Mouse (Mus musculus): ENCODE results near the gene H2-T24.

Gene H2-T24

DNA sequence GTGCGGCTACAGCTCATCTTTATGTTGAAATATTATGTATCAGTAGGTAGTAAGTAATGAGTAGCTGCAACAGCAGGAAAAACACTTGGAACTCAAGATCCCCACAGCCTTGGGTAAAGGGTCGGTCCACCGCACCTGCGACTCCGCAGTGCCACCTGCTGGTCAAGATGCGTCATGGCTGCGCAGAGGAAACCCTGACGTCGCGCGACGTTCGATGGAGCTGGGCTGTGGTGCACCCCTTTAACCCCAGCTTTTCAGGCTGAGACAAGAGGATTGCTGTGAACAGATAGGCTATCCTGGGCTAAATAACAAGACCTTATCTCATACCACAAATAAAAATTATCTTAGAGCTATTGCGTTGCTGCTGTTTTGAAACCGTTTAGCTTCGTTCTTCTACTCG lies 26.7 kb downstream of the H2-T24 start:
- CTCF ChIA-PET, result interaction anchor here (0.6 to 2.2 kb wide), 3 partner anchors 10 to 57 kb away, joined by 3 to 7 read pairs (median 4); no protein-coding TSS in a partner anchor

DNA sequence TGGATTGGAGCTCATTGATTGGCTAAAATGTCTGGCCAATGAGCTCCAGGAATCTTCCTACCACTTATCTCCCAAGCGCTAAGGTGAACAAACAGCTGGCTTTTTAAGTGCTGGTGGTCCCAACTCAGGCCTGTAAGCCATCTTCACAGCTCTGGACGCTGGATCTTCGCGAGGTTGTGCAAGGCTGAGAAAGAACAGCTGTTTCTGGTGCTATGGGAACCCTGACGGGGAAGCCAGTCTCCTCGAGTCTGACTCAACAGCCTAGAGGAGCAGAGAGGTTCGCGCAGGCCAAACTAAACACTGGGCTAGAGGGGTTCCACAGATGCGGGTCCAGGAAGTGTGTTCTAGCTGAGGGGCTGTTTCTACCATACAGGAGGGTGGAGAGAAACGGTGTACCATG lies 28.6 kb downstream of the H2-T24 start:
- CTCF ChIA-PET, result interaction anchor here (0.7 to 1.1 kb wide), 2 partner anchors 15 to 44 kb away, joined by 3 to 4 read pairs; no protein-coding TSS in a partner anchor

DNA sequence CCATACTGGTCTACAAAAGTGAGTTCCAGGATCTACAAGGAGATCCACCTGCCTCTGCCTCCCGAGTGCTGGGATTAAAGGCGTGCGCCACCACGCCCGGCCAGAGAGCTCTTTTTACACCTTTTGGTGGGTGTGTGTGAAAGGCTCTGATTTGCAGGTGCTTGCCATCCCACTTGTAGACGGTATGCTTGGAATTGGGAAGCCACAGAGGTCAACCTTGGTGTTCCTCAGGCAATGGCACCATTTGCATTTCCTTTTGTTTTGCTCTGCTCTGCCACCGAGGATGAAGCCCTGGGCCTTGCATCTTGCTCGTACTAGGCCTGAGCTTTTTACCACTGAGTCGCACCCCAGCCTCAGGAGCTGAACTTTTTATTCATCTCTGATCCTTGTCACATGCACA lies 38.6 kb downstream of the H2-T24 start:
- CTCF ChIA-PET, result no interaction called here

DNA sequence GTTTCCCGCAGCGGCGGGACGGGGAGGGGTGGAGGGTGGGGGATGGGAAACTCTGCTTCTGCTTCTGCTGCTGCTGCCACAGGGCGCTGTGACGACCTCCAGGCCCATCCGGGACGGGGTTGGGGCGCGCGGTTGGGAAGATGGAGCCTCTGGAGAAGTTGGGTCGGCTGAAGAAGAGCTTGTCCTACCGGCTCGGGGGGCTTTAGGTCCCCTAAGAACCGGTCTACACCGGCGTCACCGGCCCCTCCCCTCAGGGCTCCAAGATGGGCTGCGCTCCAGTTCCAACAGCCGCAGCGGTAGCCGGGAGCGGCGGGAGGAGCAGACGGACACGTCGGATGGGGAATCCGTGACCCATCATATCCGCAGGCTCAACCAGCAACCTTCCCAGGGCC lies 40.0 kb downstream of the H2-T24 start:
- CTCF ChIA-PET, result interaction anchor here (0.5 kb wide), 1 partner anchor 44 kb away, joined by 4 read pairs; no protein-coding TSS in a partner anchor

DNA sequence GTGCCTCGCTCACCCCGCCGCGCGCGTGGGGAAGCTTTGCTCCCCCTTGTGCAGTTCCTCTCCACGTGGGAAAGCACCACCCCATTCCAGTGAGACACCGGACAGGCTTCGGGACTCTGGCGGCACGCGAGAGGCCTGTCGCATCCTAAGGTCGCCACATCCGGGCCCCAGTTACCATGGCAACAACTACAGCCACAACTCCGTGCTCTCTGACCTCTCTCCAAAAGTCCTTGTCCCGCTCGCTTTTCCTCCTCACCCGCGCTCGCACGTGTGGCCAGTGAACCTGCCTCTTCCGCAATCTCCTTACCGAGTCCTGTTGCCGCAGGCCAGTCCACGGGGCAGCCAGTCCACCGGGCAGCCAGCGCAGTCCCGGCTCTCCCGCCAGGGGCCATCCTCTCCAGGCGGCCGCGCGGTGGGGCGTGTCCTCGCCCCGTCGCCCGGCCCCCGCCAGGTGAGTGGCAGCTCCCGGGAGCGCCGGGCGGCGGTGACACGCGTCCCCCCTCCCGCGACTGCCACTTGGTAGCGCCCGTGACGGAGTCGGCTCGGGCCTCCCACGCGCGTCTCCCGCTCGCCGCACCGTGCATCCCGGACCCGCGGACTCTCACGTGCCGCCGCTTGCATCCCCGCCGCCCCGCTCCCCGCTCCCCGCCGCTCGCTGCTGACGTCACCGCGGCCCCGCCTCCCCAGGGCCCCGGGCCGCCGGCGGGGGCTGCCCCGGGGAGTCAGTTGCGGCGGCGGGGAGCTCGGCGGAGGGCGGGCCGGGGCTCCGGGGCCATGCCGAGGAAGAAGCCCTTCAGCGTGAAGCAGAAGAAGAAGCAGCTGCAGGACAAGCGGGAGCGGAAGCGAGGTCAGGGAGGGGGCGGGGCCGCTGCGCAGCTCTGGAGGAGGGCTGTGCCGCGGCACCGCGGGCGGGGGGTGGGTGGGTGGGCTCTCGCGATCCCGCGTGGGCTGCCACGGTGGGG lies 40.7 kb downstream of the H2-T24 start, which contains the start of the genes Gnl1 and Prr3:
Gene Gnl1, plus strand, starts transcription at position 451 of the 962 bp plus-strand sequence.
Gene Prr3, minus strand, starts transcription at position 836 of the 962 bp plus-strand sequence.
- CTCF ChIA-PET, result interaction anchor here (0.8 kb wide), 1 partner anchor 10 kb away, joined by 3 read pairs; the partner anchor contains the start of gene Abcf1

- CTCF ChIA-PET, result interaction anchor here (0.8 kb wide), 1 partner anchor 9 kb away, joined by 3 read pairs; the partner anchor contains the start of gene Abcf1
Observed at GRCm38 (mm10) chr17:35978811-35979400, 41.5 kb downstream of the H2-T24 start.

GRCm38 (mm10) chr17:35972131-35972530 lies 48.2 kb downstream of the H2-T24 start:
- CTCF ChIA-PET, result interaction anchor here (0.8 kb wide), 1 partner anchor 69 kb away, joined by 3 read pairs; no protein-coding TSS in a partner anchor

DNA sequence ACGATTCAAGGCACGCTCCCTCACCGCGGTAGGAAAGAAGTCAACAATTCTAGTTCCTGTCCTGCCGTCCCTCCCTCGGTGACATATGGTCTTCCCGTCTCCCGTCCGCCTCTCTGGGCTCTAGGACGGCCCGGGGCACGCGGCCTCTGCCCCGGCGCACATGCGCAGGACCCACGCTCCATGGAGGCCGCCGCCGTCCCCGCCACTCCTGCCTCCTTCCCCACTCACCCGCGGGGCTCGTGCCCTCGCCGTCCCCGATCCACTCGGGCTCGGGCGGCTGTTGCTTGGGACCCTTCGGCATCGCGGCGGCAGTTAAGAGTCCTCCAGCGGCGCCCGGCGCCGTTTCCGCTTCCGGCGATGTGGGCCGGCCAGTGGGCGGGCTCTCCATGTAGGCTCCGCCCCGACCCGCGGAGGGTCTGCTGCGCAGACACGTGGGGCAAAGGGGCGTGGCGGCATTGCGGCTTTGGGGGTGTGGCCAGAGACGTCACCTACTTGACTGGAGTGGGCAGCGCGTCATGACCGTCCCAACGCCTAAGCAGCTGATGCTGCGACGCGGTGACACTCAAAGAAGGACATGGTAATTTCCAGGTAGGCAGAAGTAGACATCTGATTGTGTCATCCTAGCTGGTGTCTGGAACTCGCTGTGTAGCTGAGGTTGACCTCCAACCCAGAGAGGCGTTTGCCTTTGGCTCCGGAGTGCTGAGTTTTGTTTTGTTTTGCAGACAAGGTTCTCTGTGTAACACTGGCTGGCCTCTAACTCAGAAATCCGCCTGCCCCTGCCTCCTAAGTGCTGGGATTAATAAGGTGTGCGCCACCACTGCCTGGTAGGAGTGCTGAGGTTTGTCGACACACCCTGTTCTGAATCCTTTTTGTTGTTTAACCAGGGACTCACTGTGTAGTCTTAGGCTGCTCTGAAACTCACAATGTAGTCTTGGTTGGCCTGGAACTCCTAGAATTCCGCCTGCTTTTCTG lies 50.7 kb downstream of the H2-T24 start, which contains the start of gene Abcf1:
Gene Abcf1, minus strand, starts transcription at position 344 of the 972 bp plus-strand sequence.
- CTCF ChIA-PET, result interaction anchor here (0.6 to 1.0 kb wide), 3 partner anchors 10 to 155 kb away, joined by 3 to 22 read pairs (median 7); partner anchors contain the start of gene Gnl1

- CTCF ChIA-PET, result no interaction called here
Observed at GRCm38 (mm10) chr17:35967621-35968020, 52.7 kb downstream of the H2-T24 start.

DNA sequence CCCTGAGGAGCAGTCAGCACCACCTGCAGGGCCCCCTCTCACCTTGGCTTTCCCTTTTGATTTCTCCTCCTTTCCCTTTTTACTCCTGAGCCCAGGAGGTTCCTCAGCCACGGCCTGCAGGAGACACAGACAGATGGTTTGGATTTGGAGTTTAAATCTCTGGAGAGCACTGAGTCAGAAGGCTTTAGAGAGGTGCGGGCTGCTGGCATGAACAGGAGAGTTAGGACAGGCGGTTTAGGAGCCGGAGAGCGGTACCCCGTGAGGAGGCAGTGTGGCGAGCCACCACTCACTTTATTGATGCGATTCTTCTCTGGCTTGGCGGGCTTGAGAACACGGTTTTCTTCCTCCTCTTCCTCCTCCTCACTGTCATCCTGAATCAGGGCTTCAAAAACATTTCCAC lies 57.1 kb downstream of the H2-T24 start:
- CTCF ChIA-PET, result no interaction called here

DNA sequence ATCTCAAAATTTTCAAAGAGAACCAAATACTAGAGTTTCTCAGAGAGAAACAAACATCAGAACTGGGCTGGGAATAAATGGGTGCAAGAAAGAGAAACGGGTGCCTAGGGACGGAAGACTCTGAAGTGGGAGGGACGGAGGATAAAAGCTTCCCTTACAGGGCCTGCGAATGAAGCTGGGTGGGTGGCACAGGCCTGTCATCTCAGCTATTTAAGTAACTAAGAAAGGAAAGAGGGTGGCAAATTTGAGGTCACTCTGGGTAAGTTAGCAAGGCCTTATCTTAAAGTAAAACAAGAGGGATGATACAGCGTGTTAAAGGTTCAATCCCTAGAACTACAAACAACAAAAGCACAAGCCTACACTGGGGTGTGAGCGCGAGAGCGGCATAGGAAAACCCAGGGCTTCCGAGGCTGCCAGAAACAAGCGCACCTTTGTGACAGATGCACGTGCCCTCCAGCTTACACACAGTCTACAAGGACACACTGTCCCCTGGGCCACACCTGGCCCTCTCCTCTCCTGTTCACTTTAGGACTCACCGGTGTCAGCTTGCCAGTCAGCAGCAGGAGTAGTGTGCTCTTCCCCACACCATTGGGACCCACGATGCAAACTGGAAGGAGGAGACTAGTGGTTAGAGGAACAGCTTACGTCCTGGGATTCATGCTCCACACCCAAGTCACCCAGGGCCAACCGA lies 61.7 kb downstream of the H2-T24 start:
- CTCF ChIA-PET, result no interaction called here
